Mouse (Mus musculus) thymus, adult 2 months (tissue): Measurements from ENCODE around the gene Gpr146.

ENCODE experiments used
- CTCF ChIP-seq: fragments of 200-500 bp; IDR thresholded peaks from 2 replicates; pipeline ENCODE4 v1.5.1; 2012; ENCODE audit warnings: mild to moderate bottlenecking, control low read depth, low read length, moderate library complexity, borderline replicate concordance; ENCODE audit not compliant: control insufficient read depth, poor library complexity, insufficient read depth; ENCODE audit errors: extremely low read depth
- POLR2A ChIP-seq: fragments of 200-500 bp; IDR thresholded peaks from 2 replicates; pipeline ENCODE4 v1.6.1; 2012; ENCODE audit warnings: mild to moderate bottlenecking, low read length, control low read depth, moderate library complexity; ENCODE audit not compliant: control insufficient read depth, poor library complexity, insufficient read depth; ENCODE audit errors: extremely low read depth

GRCm38 (mm10) chr5:139383234-139383633 is 5.7 kb downstream of the Gpr146 start:
- TF ChIP-seq POLR2A: no peak
- no peak for TF ChIP-seq CTCF
